Mouse (Mus musculus) heart, embryonic 10.5 days (tissue): ENCODE data around the gene Calm1. TPM values are rescaled to one million over a fixed set of nuclear protein-coding genes. Genes with fewer than 3 reads are reported as not detected.
"Not testable (repeated sequence)": the region's sequence is repeated elsewhere in the genome, so short reads cannot be mapped to it uniquely, and the experiment has no call there.

Experiments
- DNase-seq: peaks from one replicate; pipeline ENCODE4 v3.0.0-alpha.2; 2017; ENCODE audit warnings: low spot score
- H3K27ac ChIP-seq: fragments of 300-500 bp; sonication (generic); 2 replicates; pipeline ENCODE4 v1.5.1; 2016; ENCODE audit warnings: mild to moderate bottlenecking
- H3K27me3 ChIP-seq: fragments of 300-500 bp; sonication (generic); 2 replicates; pipeline ENCODE4 v1.6.1; 2016; ENCODE audit warnings: mild to moderate bottlenecking; ENCODE audit not compliant: poor library complexity, insufficient read depth, severe bottlenecking
- H3K36me3 ChIP-seq: fragments of 300-500 bp; sonication (generic); 2 replicates; pipeline ENCODE4 v1.6.1; 2016; ENCODE audit warnings: mild to moderate bottlenecking, moderate library complexity
- H3K4me1 ChIP-seq: fragments of 300-500 bp; sonication (generic); 2 replicates; pipeline ENCODE4 v1.6.1; 2016; ENCODE audit warnings: mild to moderate bottlenecking
- H3K4me3 ChIP-seq: fragments of 300-500 bp; sonication (generic); 2 replicates; pipeline ENCODE4 v1.5.1; 2016; ENCODE audit warnings: mild to moderate bottlenecking, moderate library complexity
- H3K9me3 ChIP-seq: fragments of 300-500 bp; sonication (generic); 2 replicates; pipeline ENCODE4 v1.6.1; 2016; ENCODE audit warnings: mild to moderate bottlenecking, moderate library complexity
- WGBS: fragments of 180-500 bp; shearing (Covaris S2); methylation state at CpG from one replicate; pipeline ENCODE4 v1.1.7; 2016; 5-methylcytosine and 5-hydroxymethylcytosine counted together
- polyA plus RNA-seq: library from polyadenylated mRNA; unstranded; fragments of >200 nt; fragmentation: Nextera tagmentation; extraction: Ambion mirVana; gene quantifications from 2 replicates; pipeline ENCODE4 v1.2.1, GENCODE M21; 2016

Gene Calm1
- polyA plus RNA-seq, 1 experiment from 2014 or later: 1,083 TPM

- not testable (repeated sequence) for H3K9me3 ChIP-seq, H3K27me3 ChIP-seq, H3K4me3 ChIP-seq, H3K36me3 ChIP-seq, H3K4me1 ChIP-seq, DNase-seq, H3K27ac ChIP-seq
- WGBS: 91% methylated on average over 2 of the region's 2 CpGs
Measured at GRCm38 (mm10) chr12:100217087-100217486, 17.9 kb downstream of the Calm1 start.

- WGBS: 58% methylated on average over 4 of the region's 4 CpGs
- no peaks in the 10 kb centered on the region for H3K36me3 ChIP-seq
- no peaks in the 10 kb centered on the region for H3K27me3 ChIP-seq
- H3K27ac ChIP-seq: no peak overlapping the region
- no peak for DNase-seq
- 0 out of 2 replicates have a peak, but pooled peaks cover 5% of the 10 kb centered on the region for H3K4me1 ChIP-seq
- no peaks in the 10 kb centered on the region for H3K9me3 ChIP-seq
- no peak overlapping the region for H3K4me3 ChIP-seq
Measured at GRCm38 (mm10) chr12:100220012-100220411, 20.8 kb downstream of the Calm1 start.

- DNase-seq: no peak
- 50% methylated on average over 11 of the region's 11 CpGs for WGBS
- H3K36me3 ChIP-seq: no peaks in the 10 kb centered on the region
Measured at GRCm38 (mm10) chr12:100221608-100222321, 22.5 kb downstream of the Calm1 start.

GRCm38 (mm10) chr12:100222322-100222993 lies 23.2 kb downstream of the Calm1 start:
- Histone ChIP-seq H3K9me3 (no peaks in the 10 kb centered on the region), H3K36me3 (no peaks in the 10 kb centered on the region), H3K4me1 (peaks cover 12% of the 10 kb centered on the region), H3K4me3 (no peak overlapping the region), H3K27ac (no peak overlapping the region), H3K27me3 (no peaks in the 10 kb centered on the region)
- no peak for DNase-seq
- 86% methylated on average over 13 of the region's 13 CpGs for WGBS

More at GRCm38 (mm10) chr12:100221608-100222321, 22.5 kb downstream of the Calm1 start:
- Histone ChIP-seq H3K4me1 (peaks cover 12% of the 10 kb centered on the region), H3K27ac (no peak overlapping the region), H3K27me3 (no peaks in the 10 kb centered on the region), H3K9me3 (no peaks in the 10 kb centered on the region), H3K4me3 (no peak overlapping the region)

- Histone ChIP-seq H3K9me3 (no peaks in the 10 kb centered on the region), H3K4me3 (no peak overlapping the region), H3K36me3 (no peaks in the 10 kb centered on the region), H3K4me1 (peaks cover 12% of the 10 kb centered on the region), H3K27me3 (no peaks in the 10 kb centered on the region), H3K27ac (no peak overlapping the region)
- 71% methylated on average over 8 of the region's 8 CpGs for WGBS
- DNase-seq: no peak
Measured at GRCm38 (mm10) chr12:100223531-100223930, 24.3 kb downstream of the Calm1 start.

- Histone ChIP-seq H3K27ac (no peak overlapping the region), H3K27me3 (no peaks in the 10 kb centered on the region), H3K4me3 (no peak overlapping the region), H3K4me1 (peaks cover 12% of the 10 kb centered on the region), H3K36me3 (no peaks in the 10 kb centered on the region), H3K9me3 (no peaks in the 10 kb centered on the region)
- DNase-seq: no peak
- WGBS: 77% methylated on average over 4 of the region's 4 CpGs
Measured at GRCm38 (mm10) chr12:100225196-100225595, 26.0 kb downstream of the Calm1 start.

GRCm38 (mm10) chr12:100226073-100226472 lies 26.8 kb downstream of the Calm1 start:
- H3K9me3 ChIP-seq: no peaks in the 10 kb centered on the region
- H3K27ac ChIP-seq: no peak overlapping the region
- no peaks in the 10 kb centered on the region for H3K36me3 ChIP-seq
- peaks cover 12% of the 10 kb centered on the region for H3K4me1 ChIP-seq
- H3K4me3 ChIP-seq: no peak overlapping the region
- H3K27me3 ChIP-seq: no peaks in the 10 kb centered on the region
- WGBS: 58% methylated on average over 5 of the region's 5 CpGs
- no peak for DNase-seq

GRCm38 (mm10) chr12:100226621-100227020 lies 27.4 kb downstream of the Calm1 start:
- H3K27ac ChIP-seq: no peak overlapping the region
- H3K4me3 ChIP-seq: no peak overlapping the region
- 57% methylated on average over 8 of the region's 8 CpGs for WGBS
- H3K4me1 ChIP-seq: peaks cover 12% of the 10 kb centered on the region
- H3K36me3 ChIP-seq: no peaks in the 10 kb centered on the region
- no peaks in the 10 kb centered on the region for H3K27me3 ChIP-seq
- no peak for DNase-seq
- no peaks in the 10 kb centered on the region for H3K9me3 ChIP-seq

GRCm38 (mm10) chr12:100228041-100228725 lies 28.9 kb downstream of the Calm1 start:
- Histone ChIP-seq H3K27ac (0 out of 2 replicates have a peak overlapping the region, but pooled peaks have one; percentile 29), H3K4me1 (peaks cover 12% of the 10 kb centered on the region), H3K9me3 (no peaks in the 10 kb centered on the region), H3K36me3 (no peaks in the 10 kb centered on the region), H3K4me3 (no peak overlapping the region), H3K27me3 (no peaks in the 10 kb centered on the region)
- 51% methylated on average over 11 of the region's 11 CpGs for WGBS
- no peak for DNase-seq

- Histone ChIP-seq H3K4me3 (no peak overlapping the region), H3K27me3 (no peaks in the 10 kb centered on the region), H3K27ac (no peak overlapping the region), H3K4me1 (no peaks in the 10 kb centered on the region), H3K36me3 (no peaks in the 10 kb centered on the region), H3K9me3 (no peaks in the 10 kb centered on the region)
- 84% methylated on average over 5 of the region's 5 CpGs for WGBS
- DNase-seq: no peak
Measured at GRCm38 (mm10) chr12:100234201-100234600, 35.0 kb downstream of the Calm1 start.

- no peaks in the 10 kb centered on the region for H3K36me3 ChIP-seq
- 62% methylated on average over 7 of the region's 7 CpGs for whole genome bisulfite sequencing
- H3K4me3 ChIP-seq: no peak overlapping the region
- H3K4me1 ChIP-seq: no peaks in the 10 kb centered on the region
- H3K27me3 ChIP-seq: no peaks in the 10 kb centered on the region
- H3K27ac ChIP-seq: no peak overlapping the region; the same call in 1 of the 2 replicates
- H3K9me3 ChIP-seq: no peaks in the 10 kb centered on the region
- no peak for DNase-seq
Measured at GRCm38 (mm10) chr12:100234919-100235318, 35.7 kb downstream of the Calm1 start.

GRCm38 (mm10) chr12:100235423-100235822 lies 36.2 kb downstream of the Calm1 start:
- no peaks in the 10 kb centered on the region for H3K36me3 ChIP-seq
- no peak overlapping the region for H3K4me3 ChIP-seq
- 32% methylated on average over 5 of the region's 5 CpGs for WGBS
- no peaks in the 10 kb centered on the region for H3K9me3 ChIP-seq
- no peaks in the 10 kb centered on the region for H3K4me1 ChIP-seq
- no peak overlapping the region for H3K27ac ChIP-seq
- H3K27me3 ChIP-seq: no peaks in the 10 kb centered on the region
- no peak for DNase-seq

- WGBS: 77% methylated on average over 7 of the region's 7 CpGs
- no peak for DNase-seq
Measured at GRCm38 (mm10) chr12:100239404-100239803, 40.2 kb downstream of the Calm1 start.

More at GRCm38 (mm10) chr12:100239404-100239803, 40.2 kb downstream of the Calm1 start:
- no peak overlapping the region for H3K27ac ChIP-seq
- H3K27me3 ChIP-seq: peaks cover 5% of the 10 kb centered on the region; the same call in 1 of the 2 replicates
- H3K9me3 ChIP-seq: no peaks in the 10 kb centered on the region
- H3K4me3 ChIP-seq: no peak overlapping the region
- no peaks in the 10 kb centered on the region for H3K36me3 ChIP-seq
- H3K4me1 ChIP-seq: peaks cover 5% of the 10 kb centered on the region; the same call in 1 of the 2 replicates
